Mouse (Mus musculus) liver, adult 2 months (tissue): ENCODE data around the gene Kcng1.

Experiments used
- CTCF ChIP-seq: fragments of 200-500 bp; IDR thresholded peaks from 2 replicates; pipeline ENCODE4 v1.5.1; 2011; ENCODE audit warnings: low read depth, low read length, control low read depth
- POLR2A ChIP-seq: fragments of 200-500 bp; IDR thresholded peaks from 2 replicates; pipeline ENCODE4 v1.6.1; 2011; ENCODE audit warnings: low read length, control low read depth; ENCODE audit not compliant: insufficient read depth; ENCODE audit errors: extremely low read depth

DNA sequence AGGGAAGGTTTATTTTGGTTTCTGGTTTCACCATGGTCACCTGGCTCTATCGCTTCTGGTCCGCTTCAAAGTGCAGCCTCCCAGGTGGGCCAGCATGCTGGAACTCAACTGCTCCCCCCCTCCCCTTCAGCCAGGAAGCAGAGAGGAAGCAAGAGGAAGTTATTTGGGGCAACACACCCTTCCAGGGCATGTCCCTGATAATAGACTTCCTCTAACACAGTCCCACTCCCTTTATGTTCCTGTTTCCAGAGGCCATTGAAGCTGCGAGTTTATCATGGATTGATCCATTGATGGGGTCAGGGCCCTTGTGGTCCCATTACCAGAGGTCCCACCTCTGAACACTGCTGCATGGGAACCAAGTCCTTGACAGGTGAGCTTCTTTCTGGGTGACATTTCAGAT, 21.4 kb downstream of the Kcng1 start:
- TF ChIP-seq CTCF (no peak), POLR2A (no peak)
